Mouse (Mus musculus): Measurements from ENCODE around the gene Uri1. TPM values are rescaled to one million over a fixed set of nuclear protein-coding genes. Genes with fewer than 3 reads are reported as not detected.
A peak's percentile ranks its signal among the peaks of the same experiment; 100 is the strongest.

Uri1 gene
- polyA plus RNA-seq, 1 experiment, result 13.4 TPM

- Histone ChIP-seq H3K79me2 (ENCODE audit: control insufficient read depth, insufficient read depth) (peaks cover 30% of the 10 kb centered on the region), H3K27me3 (ENCODE audit: control insufficient read depth, insufficient read depth, insufficient read length) (peaks cover 18% of the 10 kb centered on the region), H3K36me3 (ENCODE audit: control insufficient read depth, insufficient read depth) (no peaks in the 10 kb centered on the region), H3K4me2 (ENCODE audit: low read depth) (peak overlapping the region; percentile 72), H3K4me3 (peak overlapping the region; percentile 36), H3ac (ENCODE audit: control insufficient read depth, insufficient read length) (peak overlapping the region; percentile 38)
- TF ChIP-seq TCF12 (IDR thresholded peaks at IDR 0.05; ENCODE audit: insufficient read depth, poor library complexity, severe bottlenecking), result no peak
- peak in 1 of 3 experiments; percentile 20 for TF ChIP-seq MYOG (IDR thresholded peaks at IDR 0.05; ENCODE audit: control insufficient read depth in 1 of 3, insufficient read depth in 1 of 3, insufficient read length in 2 of 3, low read depth in 2 of 3)
- TF ChIP-seq SRF (IDR thresholded peaks at IDR 0.05; ENCODE audit: control insufficient read depth, insufficient read length, low read depth), result no peak
- peak in 1 of 3 experiments; percentile 4 for TF ChIP-seq MYOD1 (IDR thresholded peaks at IDR 0.05; ENCODE audit: control insufficient read depth in 1 of 3, insufficient read length in 2 of 3, low read depth in 2 of 3)
- peak; percentile 81 for TF ChIP-seq POLR2AphosphoS2 (IDR thresholded peaks at IDR 0.05; ENCODE audit: insufficient read length, low read depth)
- no peak for TF ChIP-seq CEBPB (IDR thresholded peaks at IDR 0.05; ENCODE audit: insufficient read depth, poor library complexity, severe bottlenecking)
- TF ChIP-seq USF1 (IDR thresholded peaks at IDR 0.05; ENCODE audit: low read depth), result no peak
- TF ChIP-seq MAX (IDR thresholded peaks at IDR 0.05; ENCODE audit: low read depth), result no peak
- TF ChIP-seq POLR2A (IDR thresholded peaks at IDR 0.05; ENCODE audit: insufficient read length, low read depth), result peak; percentile 88
- no peak for TF ChIP-seq REST (IDR thresholded peaks at IDR 0.05; ENCODE audit: insufficient read depth, insufficient read length)
- no peak for TF ChIP-seq E2F4 (IDR thresholded peaks at IDR 0.05; ENCODE audit: insufficient read depth)
Measured at GRCm38 (mm10) chr7:38019369-38019749, 4.0 kb downstream of the Uri1 start.

GRCm38 (mm10) chr7:38018416-38019368 is 4.7 kb downstream of the Uri1 start:
- peak overlapping the region; percentile 36 for H3K4me3 ChIP-seq
- H3K36me3 ChIP-seq (ENCODE audit: control insufficient read depth, insufficient read depth), result no peaks in the 10 kb centered on the region
- peaks cover 30% of the 10 kb centered on the region for H3K79me2 ChIP-seq (ENCODE audit: control insufficient read depth, insufficient read depth)
- peaks cover 15% of the 10 kb centered on the region for H3K27me3 ChIP-seq (ENCODE audit: control insufficient read depth, insufficient read depth, insufficient read length)
- peak overlapping the region; percentile 67 for H3K4me2 ChIP-seq (ENCODE audit: low read depth)
- no peak for TF ChIP-seq MYOG (IDR thresholded peaks at IDR 0.05; ENCODE audit: control insufficient read depth in 1 of 3, insufficient read depth in 1 of 3, insufficient read length in 2 of 3, low read depth in 2 of 3)
- TF ChIP-seq TCF3 (IDR thresholded peaks at IDR 0.05; ENCODE audit: insufficient read length, low read depth), result no peak
- TF ChIP-seq MYOD1 (IDR thresholded peaks at IDR 0.05; ENCODE audit: control insufficient read depth in 1 of 3, insufficient read length in 2 of 3, low read depth in 2 of 3), result no peak
- TF ChIP-seq POLR2A (IDR thresholded peaks at IDR 0.05; ENCODE audit: insufficient read length, low read depth), result no peak
- TF ChIP-seq USF1 (IDR thresholded peaks at IDR 0.05; ENCODE audit: low read depth), result no peak
- TF ChIP-seq TCF12 (IDR thresholded peaks at IDR 0.05; ENCODE audit: insufficient read depth, poor library complexity, severe bottlenecking), result no peak
- TF ChIP-seq POLR2AphosphoS2 (IDR thresholded peaks at IDR 0.05; ENCODE audit: insufficient read length, low read depth), result peak; percentile 27
- no peak for TF ChIP-seq REST (IDR thresholded peaks at IDR 0.05; ENCODE audit: insufficient read depth, insufficient read length)
- peak; percentile 7 for TF ChIP-seq MAX (IDR thresholded peaks at IDR 0.05; ENCODE audit: low read depth)
- peak; percentile 51; the same call in 1 of the 2 replicates for TF ChIP-seq CEBPB (IDR thresholded peaks at IDR 0.05; ENCODE audit: insufficient read depth, poor library complexity, severe bottlenecking)
- peak; percentile 62 for TF ChIP-seq SRF (IDR thresholded peaks at IDR 0.05; ENCODE audit: control insufficient read depth, insufficient read length, low read depth)
- TF ChIP-seq E2F4 (IDR thresholded peaks at IDR 0.05; ENCODE audit: insufficient read depth), result no peak
- H3ac ChIP-seq (ENCODE audit: control insufficient read depth, insufficient read length), result peak overlapping the region; percentile 38

DNA sequence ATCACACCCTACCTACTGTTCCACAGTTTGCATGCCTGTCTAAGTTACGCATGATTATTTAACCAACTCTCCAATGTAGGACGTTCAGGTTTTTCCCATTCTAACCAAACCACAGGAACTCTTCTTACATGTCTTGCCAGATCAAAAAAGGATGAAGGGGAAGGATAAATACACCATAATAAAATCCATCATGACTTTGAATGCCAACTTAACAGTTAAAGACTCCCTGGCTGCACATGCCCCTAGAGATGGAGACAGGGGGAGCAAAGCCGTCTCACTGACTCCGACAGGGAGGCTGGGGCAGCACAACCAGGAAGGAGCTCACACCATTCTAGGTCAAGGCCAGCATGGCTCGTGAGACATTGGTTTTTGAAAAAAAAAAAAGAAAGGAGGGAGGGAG is 8.0 kb downstream of the Uri1 start:
- H3K36me3 ChIP-seq (ENCODE audit: control insufficient read depth, insufficient read depth), result no peaks in the 10 kb centered on the region
- H3K4me3 ChIP-seq, result no peak overlapping the region
- no peak overlapping the region for H3ac ChIP-seq (ENCODE audit: control insufficient read depth, insufficient read length)
- peaks cover 40% of the 10 kb centered on the region for H3K79me2 ChIP-seq (ENCODE audit: control insufficient read depth, insufficient read depth)
- TF ChIP-seq TCF3 (IDR thresholded peaks at IDR 0.05; ENCODE audit: insufficient read length, low read depth) (no peak), SRF (IDR thresholded peaks at IDR 0.05; ENCODE audit: control insufficient read depth, insufficient read length, low read depth) (no peak), MYOG (IDR thresholded peaks at IDR 0.05; ENCODE audit: control insufficient read depth in 1 of 3, insufficient read depth in 1 of 3, insufficient read length in 2 of 3, low read depth in 2 of 3) (no peak), E2F4 (IDR thresholded peaks at IDR 0.05; ENCODE audit: insufficient read depth) (no peak), TCF12 (IDR thresholded peaks at IDR 0.05; ENCODE audit: insufficient read depth, poor library complexity, severe bottlenecking) (no peak), POLR2AphosphoS2 (IDR thresholded peaks at IDR 0.05; ENCODE audit: insufficient read length, low read depth) (no peak), CEBPB (IDR thresholded peaks at IDR 0.05; ENCODE audit: insufficient read depth, poor library complexity, severe bottlenecking) (no peak), POLR2A (IDR thresholded peaks at IDR 0.05; ENCODE audit: insufficient read length, low read depth) (no peak), REST (IDR thresholded peaks at IDR 0.05; ENCODE audit: insufficient read depth, insufficient read length) (no peak), MAX (IDR thresholded peaks at IDR 0.05; ENCODE audit: low read depth) (no peak)
- no peak overlapping the region for H3K4me2 ChIP-seq (ENCODE audit: low read depth)
- no peaks in the 10 kb centered on the region for H3K27me3 ChIP-seq (ENCODE audit: control insufficient read depth, insufficient read depth, insufficient read length)

DNA sequence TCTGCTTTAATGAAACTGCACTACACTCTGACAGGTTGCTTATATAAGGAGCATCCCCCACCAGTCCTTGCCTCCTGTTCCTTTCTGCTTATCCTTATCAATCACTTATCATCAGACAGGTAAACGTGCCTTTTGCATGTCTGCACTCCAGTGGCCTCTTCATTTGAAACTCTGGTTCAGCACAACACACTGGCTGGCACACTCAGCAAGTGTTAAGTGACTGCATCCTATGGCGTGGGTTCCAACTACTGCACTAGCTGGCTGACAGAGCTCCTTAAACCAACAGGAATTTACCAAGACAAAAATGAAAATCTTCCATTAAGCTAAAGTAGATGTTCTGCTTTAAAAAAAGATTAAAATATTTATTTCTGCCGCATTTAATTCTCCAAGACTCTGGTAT is 9.4 kb downstream of the Uri1 start:
- Histone ChIP-seq H3K36me3 (ENCODE audit: control insufficient read depth, insufficient read depth) (no peaks in the 10 kb centered on the region), H3K4me3 (no peak overlapping the region), H3K4me2 (ENCODE audit: low read depth) (no peak overlapping the region), H3K79me2 (ENCODE audit: control insufficient read depth, insufficient read depth) (peaks cover 44% of the 10 kb centered on the region), H3K27me3 (ENCODE audit: control insufficient read depth, insufficient read depth, insufficient read length) (no peaks in the 10 kb centered on the region), H3ac (ENCODE audit: control insufficient read depth, insufficient read length) (no peak overlapping the region)
- TF ChIP-seq USF1 (IDR thresholded peaks at IDR 0.05; ENCODE audit: low read depth), result no peak
- TF ChIP-seq TCF3 (IDR thresholded peaks at IDR 0.05; ENCODE audit: insufficient read length, low read depth), result no peak
- no peak for TF ChIP-seq MYOG (IDR thresholded peaks at IDR 0.05; ENCODE audit: control insufficient read depth in 1 of 3, insufficient read depth in 1 of 3, insufficient read length in 2 of 3, low read depth in 2 of 3)
- no peak for TF ChIP-seq POLR2AphosphoS2 (IDR thresholded peaks at IDR 0.05; ENCODE audit: insufficient read length, low read depth)
- no peak for TF ChIP-seq E2F4 (IDR thresholded peaks at IDR 0.05; ENCODE audit: insufficient read depth)
- no peak for TF ChIP-seq REST (IDR thresholded peaks at IDR 0.05; ENCODE audit: insufficient read depth, insufficient read length)
- TF ChIP-seq MAX (IDR thresholded peaks at IDR 0.05; ENCODE audit: low read depth), result no peak
- TF ChIP-seq TCF12 (IDR thresholded peaks at IDR 0.05; ENCODE audit: insufficient read depth, poor library complexity, severe bottlenecking), result no peak
- no peak for TF ChIP-seq MYOD1 (IDR thresholded peaks at IDR 0.05; ENCODE audit: control insufficient read depth in 1 of 3, insufficient read length in 2 of 3, low read depth in 2 of 3)
- no peak for TF ChIP-seq SRF (IDR thresholded peaks at IDR 0.05; ENCODE audit: control insufficient read depth, insufficient read length, low read depth)
- TF ChIP-seq CEBPB (IDR thresholded peaks at IDR 0.05; ENCODE audit: insufficient read depth, poor library complexity, severe bottlenecking), result no peak
- no peak for TF ChIP-seq POLR2A (IDR thresholded peaks at IDR 0.05; ENCODE audit: insufficient read length, low read depth)

Data from myocyte (in vitro differentiated cells).